Mouse (Mus musculus): ENCODE measurements around the gene Zfp609. TPM values are rescaled to one million over a fixed set of nuclear protein-coding genes. Genes with fewer than 3 reads are reported as not detected.

The Zfp609 gene
- polyA plus RNA-seq, 1 experiment, result 5.0 TPM

Other genes starting within 250 kb of the Zfp609 start
- gene Plekho2, start 247.5 kb downstream of the Zfp609 start, polyA plus RNA-seq (2012; rRNA removed), result 22.4 and 23.6 TPM in 2 replicates
- gene Pif1, start 240.4 kb downstream of the Zfp609 start, polyA plus RNA-seq (2012; rRNA removed), result 0.19 and 0.32 TPM in 2 replicates
- 35.9 and 48.5 TPM in 2 replicates for gene Rbpms2, start 197.9 kb downstream of the Zfp609 start, polyA plus RNA-seq (2012; rRNA removed)
- 97.5 and 99.6 TPM in 2 replicates for gene Oaz2, start 159.6 kb downstream of the Zfp609 start, polyA plus RNA-seq (2012; rRNA removed)
- 0.97 and 1.3 TPM in 2 replicates for gene Pclaf, start 62.7 kb upstream of the Zfp609 start, polyA plus RNA-seq (2012; rRNA removed)
- 16.9 and 18.3 TPM in 2 replicates for gene Trip4, start 81.2 kb upstream of the Zfp609 start, polyA plus RNA-seq (2012; rRNA removed)
- 6.3 and 6.6 TPM in 2 replicates for gene Csnk1g1, start 81.4 kb upstream of the Zfp609 start, polyA plus RNA-seq (2012; rRNA removed)
- gene Ppib, start 232.7 kb upstream of the Zfp609 start, polyA plus RNA-seq (2012; rRNA removed), result 421 and 459 TPM in 2 replicates
- gene Snx22, start 242.2 kb upstream of the Zfp609 start, polyA plus RNA-seq (2012; rRNA removed), result 6.5 and 7.4 TPM in 2 replicates